Mouse (Mus musculus): ENCODE data around the gene Rab36. TPM values are rescaled to one million over a fixed set of nuclear protein-coding genes. Genes with fewer than 3 reads are reported as not detected.

Rab36 gene
- polyA plus RNA-seq (2017; shearing (Covaris generic)): 1.6 TPM

DNA sequence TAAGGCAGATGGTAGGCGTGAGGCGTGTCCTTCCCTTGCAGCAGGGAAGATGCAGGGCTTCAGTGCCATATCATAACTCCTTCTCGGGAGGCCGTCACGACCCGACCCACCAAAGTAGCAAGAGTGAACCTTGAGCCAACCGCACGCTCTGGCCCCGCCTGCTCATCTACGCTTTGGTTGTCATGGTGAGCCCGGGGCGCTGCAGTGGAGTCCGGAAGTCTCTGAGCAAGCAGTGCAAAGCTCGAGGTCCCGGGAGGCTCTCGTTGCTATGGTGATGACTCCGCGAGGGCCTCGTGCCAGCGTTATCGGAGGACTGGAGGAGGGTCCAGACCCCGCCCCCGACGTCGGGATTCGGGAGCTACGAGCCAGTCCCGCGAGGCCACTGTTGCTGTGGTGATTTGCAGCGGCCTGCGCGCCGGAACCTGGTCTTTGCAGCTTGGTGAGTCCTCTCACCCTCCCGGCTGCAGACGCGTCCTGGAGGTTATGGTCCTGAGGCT, at the start of gene Rab36:
Gene Rab36, plus strand, starts transcription at position 176 of the 497 bp plus-strand sequence.

DNA sequence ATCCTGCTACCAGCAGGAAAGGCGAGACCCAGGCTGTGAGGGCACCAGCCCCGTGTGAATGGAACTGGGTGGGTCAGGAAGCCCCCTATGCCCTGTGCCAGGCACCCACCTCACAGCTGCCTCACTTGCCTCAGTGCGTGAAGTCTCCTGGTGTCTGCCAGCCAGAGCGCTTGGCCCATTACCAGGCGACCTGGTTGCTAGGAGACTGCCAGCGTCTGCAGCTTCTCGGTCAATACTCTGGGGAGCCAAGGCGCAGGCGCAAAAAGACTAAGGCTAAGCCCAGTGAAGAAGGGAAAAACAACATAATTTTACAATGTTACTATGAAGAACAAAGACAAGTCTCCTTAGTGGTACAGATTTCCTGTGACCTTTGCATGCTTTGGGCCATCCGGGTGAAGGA, 4.5 kb upstream of the Rab36 start, which contains the start of gene Rsph14:
Gene Rsph14, minus strand, starts transcription at position 192 of the 400 bp plus-strand sequence.

DNA sequence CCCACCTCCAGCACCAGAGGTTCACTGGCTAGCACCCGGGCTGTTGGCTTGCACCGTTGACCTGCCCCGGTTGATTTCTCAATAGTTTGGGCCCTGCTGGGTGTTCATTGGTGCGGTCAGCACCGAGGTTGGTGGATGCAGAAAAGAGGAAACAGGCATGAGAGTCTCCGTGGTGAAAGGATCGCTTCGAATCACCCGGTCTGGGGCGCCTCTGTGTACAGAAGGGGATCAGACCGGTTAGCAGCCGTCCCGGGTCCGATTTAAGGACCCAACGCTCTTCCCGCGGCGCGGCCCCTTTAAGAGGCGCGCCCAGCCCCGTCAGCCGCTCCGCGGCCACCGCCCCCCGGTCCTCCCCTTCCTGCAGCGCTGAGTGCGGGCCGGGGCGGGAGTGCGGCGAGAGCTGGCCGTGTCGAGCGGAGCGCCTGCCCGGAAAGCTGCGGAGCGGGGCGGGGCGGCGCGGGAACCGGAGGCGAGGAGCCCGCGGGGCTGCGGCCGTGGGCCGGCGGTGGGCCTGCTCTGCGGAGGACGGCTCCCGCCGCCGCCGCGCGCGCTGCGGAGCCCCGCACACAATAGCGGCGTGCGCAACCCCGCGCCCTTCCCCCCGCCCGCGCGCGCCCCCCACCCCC, 23.5 kb downstream of the Rab36 start, which contains the start of gene Bcr:
Gene Bcr, plus strand, starts transcription at position 376 of the 626 bp plus-strand sequence.

Other genes starting within 250 kb of the Rab36 start
- gene Gnaz, start 69.9 kb upstream of the Rab36 start, polyA plus RNA-seq (2017; shearing (Covaris generic)): not detected
- not detected for gene Rsph14, start 4.5 kb upstream of the Rab36 start, polyA plus RNA-seq (2017; shearing (Covaris generic))
- gene Bcr, start 23.5 kb downstream of the Rab36 start, polyA plus RNA-seq (2017; shearing (Covaris generic)): 2.0 TPM
- gene Specc1l, start 175.0 kb downstream of the Rab36 start, polyA plus RNA-seq (2017; shearing (Covaris generic)): 23.5 TPM

All from activated CD4-positive, CD25-positive, alpha-beta regulatory T cell, adult 9 weeks (primary cell).